Mouse (Mus musculus) heart, adult 8-10 months (tissue): ENCODE measurements around the gene Akr1d1. TPM values are rescaled to one million over a fixed set of nuclear protein-coding genes. Genes with fewer than 3 reads are reported as not detected.

Source experiments
- DNase-seq: peaks from one replicate; pipeline ENCODE4 v3.0.0; 2022; ENCODE audit warnings: low spot score
- total RNA-seq, 4 experiments: library from RNA; stranded (reverse); gene quantifications; 2 replicates each; pipeline ENCODE4 v1.2.4; 2022

Akr1d1 gene
- not detected for total RNA-seq

- no peak for DNase-seq
Measured at GRCm38 (mm10) chr6:37529940-37530339, at the start of gene Akr1d1. Gene Akr1d1, plus strand, starts transcription at chr6:37530173.

DNA sequence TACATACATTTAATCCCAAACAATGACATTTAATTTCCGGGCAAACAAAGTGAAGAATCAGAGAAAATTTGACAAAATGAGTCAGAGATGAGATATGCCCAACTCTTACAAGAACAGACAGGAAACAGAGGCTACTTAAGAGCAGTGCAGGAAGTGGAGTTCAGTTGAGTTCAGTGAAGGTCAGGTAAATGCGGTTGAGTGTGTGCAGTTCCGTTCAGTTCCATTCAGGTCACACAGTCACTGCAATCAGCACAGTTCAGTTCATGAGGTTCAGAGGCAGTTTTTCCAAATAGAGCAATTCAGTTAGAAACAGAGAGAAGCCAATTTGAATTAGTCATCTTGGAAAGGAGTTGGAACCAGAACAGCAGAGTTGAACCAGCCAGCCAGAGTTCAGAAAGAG, 48.8 kb upstream of the Akr1d1 start:
- DNase-seq = no peak

DNA sequence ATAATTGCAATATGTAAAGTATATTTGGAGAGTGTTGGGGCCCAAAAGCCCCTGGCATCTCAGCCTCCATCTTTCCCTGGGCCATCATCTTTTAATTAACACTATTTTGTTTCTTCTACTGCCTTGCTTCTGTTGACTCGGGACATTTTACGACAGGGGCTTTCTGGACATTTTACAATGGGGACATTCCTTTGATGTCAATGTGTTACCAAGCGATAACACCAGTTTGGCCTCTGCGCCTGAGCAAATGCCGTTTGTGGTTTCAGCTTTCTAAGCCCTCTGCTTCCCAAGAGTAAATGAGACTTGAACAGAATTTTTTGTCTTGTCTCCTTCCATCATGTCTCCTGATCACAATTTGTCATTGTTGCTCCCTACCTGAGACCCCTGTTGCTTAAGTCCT, 46.7 kb upstream of the Akr1d1 start:
- no peak for DNase-seq

GRCm38 (mm10) chr6:37484588-37485070, 45.3 kb upstream of the Akr1d1 start:
- no peak for DNase-seq

DNA sequence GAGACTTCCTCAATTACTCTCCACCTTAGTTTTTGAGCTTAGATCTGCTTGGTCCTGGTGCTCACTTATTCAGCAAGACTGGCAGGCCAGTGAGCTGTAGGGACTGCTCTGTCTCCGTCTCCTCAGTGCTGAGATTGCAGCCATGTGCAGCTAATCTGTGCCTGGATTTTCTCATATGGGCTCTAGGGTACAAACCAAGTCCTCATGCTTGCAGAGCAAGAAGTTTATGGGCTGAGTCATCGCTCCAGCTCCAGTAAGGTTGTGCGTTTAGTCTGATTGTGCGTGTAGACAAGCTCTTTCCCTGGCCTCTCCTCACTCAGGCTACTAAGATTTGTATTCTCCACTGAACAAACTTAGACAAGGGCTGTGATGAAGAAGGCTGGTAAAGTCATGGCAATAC, 43.5 kb upstream of the Akr1d1 start:
- DNase-seq = no peak

- DNase-seq = no peak
Measured at GRCm38 (mm10) chr6:37492241-37492640, 37.7 kb upstream of the Akr1d1 start.

DNA sequence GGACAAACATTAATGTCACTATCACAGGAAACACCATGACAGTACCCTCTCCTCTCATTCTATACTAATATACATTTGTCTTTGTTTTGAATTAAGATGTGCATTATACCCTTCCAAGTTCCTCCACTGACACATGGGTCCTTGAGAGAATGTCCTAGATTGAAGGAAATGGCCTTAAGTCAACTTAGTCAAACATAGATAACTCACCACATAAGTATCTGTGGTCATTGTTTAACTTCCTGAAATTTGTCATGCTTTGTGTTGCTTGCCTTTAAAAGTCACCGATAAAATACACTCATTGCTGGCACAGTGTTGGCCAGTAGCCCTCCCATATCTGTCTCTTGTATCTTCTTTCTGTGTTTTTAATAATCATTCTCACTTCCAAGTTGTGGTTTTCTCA, 35.0 kb upstream of the Akr1d1 start:
- DNase-seq = no peak

GRCm38 (mm10) chr6:37496866-37497265, 33.1 kb upstream of the Akr1d1 start:
- DNase-seq = no peak

GRCm38 (mm10) chr6:37505588-37505987, 24.4 kb upstream of the Akr1d1 start:
- no peak for DNase-seq

GRCm38 (mm10) chr6:37506909-37507515, 23.0 kb upstream of the Akr1d1 start:
- DNase-seq = no peak

DNA sequence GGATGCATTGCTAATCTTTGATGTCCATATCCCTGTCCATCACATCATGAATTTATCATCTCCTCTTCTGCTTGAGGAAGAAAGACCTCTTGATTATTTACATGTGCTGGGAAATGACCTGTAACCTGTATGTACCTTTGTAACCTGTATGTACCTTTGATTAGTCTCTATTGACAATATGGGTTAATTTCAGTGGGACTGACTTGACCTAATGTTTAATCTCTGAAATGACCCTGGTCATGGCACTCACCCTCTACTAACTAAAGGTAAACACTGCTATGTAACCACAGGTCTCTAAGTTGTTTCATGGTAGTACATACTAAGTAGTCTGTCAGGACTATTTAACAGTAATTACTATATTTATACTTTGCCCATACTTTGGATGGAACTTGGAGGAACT, 19.2 kb upstream of the Akr1d1 start:
- no peak for DNase-seq

GRCm38 (mm10) chr6:37520631-37521375, 9.2 kb upstream of the Akr1d1 start:
- DNase-seq = no peak

GRCm38 (mm10) chr6:37532036-37532435, 2.1 kb downstream of the Akr1d1 start:
- DNase-seq = no peak

GRCm38 (mm10) chr6:37536831-37537230, 6.9 kb downstream of the Akr1d1 start:
- DNase-seq = no peak

DNA sequence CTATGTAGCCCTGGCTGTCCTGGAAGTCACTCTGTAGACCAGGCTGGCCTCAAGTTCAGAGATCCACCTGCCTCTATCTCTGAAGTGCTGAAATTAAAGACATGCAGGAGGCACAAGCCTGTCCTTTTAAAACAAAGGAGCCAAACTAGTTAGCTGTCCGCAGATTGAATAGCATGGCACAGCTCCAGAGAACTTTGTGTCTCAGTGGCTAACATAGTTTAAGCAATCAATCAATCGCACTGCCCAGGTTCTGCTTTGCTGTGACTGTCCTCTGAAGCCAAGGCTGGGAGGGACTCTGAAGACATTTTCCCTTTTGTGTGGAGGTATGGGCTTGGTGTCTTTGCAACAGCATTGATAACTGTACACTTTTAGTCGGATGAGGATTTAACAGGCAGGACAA, 7.8 kb downstream of the Akr1d1 start:
- DNase-seq = no peak

DNA sequence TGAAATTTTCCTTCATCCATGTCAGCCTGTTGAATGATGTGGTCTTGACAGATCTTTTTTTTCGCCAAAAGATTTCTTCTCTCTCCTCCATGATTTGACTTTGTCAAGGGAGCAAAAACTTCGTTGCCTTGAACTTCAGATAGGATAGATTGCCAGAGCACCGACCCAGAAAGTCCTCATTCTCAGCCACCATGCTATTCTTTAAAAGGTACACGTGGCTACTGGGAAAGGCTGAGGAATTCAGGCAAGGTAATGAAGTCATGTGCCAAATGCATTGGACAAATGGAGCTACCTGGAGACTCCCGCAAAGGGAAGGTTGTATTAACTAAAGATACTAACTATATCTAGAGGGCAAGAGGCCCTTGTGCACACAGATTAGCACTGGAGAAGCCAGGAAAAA, 8.8 kb downstream of the Akr1d1 start:
- no peak for DNase-seq

DNA sequence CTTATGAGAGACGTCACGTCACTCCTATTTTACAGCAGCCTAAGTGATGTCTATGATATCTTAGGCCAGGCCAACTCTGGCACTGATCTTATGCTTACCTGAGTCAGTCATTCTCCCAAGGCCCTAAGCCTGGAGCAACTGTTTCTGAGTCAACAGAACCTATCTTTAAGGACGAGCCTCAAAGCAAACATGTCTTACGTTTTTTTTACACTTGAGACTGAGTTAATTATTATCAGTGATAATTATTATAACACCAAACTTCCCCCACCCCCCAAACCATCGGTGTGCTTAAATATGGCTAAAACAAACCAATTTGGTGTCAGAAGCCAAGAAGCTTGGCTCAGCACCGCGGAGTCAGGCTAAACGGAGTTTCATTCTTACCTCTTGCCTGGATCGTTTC, 9.4 kb downstream of the Akr1d1 start:
- DNase-seq = no peak

DNA sequence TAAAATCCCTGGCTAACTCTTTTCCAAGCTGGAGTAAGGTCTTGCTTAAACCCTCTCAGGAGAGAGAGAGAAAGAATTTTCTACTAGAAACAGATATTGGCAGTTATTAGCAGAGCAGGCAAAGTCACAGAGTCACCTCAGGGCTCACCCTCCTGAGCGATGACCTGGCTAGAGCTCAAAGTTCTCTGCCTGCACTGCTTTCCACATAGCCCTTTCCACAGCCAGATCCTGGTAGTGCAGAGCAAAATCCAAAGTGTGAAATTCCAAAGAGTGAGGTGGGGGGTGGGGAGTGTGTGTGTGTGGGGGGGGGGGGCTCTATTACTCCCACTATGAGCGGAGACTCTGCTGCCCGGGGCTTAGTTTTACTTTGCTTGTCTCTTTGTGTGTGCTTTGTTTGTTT, 10.1 kb downstream of the Akr1d1 start:
- no peak for DNase-seq

DNA sequence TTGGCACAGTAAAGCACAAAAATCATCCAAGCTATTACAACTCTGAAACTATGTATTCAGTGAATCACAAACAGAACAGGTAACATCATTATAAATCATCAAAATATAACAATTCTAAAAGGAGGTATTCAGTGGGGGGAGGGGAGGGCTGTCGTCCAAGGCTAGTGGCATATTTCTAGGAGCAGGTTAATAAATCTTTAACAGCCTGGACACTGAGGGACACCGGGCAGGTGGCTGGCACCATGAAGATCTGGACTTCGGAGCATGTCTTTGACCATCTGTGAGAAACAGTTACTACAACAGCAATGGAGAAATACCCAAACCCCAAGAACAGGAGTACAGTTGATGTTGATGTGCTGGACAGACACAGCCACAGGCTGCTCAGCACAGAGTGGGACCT, 11.2 kb downstream of the Akr1d1 start:
- DNase-seq = no peak

DNA sequence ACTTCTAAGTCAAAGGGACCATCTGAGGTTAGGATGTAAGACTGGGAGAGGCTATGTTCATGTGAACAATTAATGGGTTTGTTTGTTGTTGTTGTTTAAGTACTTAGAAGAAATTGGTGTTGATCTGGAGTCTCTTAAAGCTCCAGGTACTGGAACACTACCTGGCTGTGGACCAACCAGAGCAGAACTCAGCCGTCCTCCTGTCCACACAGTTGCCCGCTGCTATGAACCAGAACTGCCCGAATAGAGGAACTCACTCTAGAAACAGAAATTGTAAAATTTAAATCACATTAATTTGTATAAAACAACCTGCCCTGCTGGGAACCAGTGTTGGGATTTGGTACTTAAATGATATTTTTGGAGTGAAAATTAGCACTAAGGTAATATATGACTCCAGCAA, 12.2 kb downstream of the Akr1d1 start:
- DNase-seq = no peak

DNA sequence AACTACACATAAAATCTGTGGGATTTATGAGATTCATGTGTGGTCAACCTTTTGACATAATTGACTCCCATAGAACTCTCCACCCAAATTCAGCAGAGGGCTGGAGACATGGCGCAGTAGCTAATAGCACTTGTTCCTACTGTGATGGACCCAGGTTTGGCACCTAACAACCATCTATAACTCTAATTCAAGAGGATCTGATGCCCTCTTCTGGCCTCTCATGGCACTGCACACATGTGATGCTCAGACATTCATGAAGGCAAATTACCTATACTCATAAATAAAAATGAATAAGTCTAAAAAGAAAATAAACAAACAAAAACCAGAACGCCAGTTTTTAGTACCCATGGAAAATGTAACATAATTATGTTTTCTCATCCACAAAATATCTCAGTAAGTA, 22.8 kb downstream of the Akr1d1 start:
- no peak for DNase-seq

DNA sequence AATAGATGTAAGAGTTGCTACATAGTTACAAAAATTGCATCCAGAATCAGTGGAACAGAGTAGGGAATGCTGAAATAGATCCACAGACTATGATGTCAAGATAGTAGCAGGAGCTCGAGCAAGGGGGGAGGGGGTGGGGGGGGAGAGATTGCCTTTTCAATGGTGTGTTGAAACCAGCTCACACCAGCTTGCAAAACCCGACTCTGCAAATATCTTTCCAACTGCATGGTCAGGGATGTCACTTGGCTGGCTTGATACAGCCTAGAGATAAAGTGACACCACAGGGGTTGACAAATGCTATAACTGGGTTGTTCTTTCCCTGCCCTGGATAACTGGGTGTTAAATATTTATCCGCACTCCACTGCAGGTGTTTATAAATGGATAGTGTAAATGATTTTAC, 24.0 kb downstream of the Akr1d1 start:
- DNase-seq = no peak

DNA sequence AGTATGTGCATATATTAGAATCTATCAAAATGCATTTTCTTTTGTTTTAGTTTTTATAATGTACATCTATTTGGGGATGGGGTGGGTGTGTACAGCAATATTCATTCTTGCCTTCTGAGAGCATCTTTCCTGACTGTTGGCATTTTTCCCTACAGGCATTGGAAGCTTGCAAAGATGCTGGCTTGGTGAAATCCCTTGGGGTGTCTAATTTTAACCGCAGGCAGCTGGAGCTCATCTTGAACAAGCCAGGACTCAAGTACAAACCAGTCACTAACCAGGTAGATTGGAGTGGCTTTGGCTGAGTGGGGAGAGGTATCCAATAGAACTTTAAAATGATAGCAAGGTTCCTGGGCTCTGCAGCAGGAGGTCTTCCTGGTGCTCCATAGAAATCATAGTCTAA, 24.4 kb downstream of the Akr1d1 start:
- DNase-seq = no peak

DNA sequence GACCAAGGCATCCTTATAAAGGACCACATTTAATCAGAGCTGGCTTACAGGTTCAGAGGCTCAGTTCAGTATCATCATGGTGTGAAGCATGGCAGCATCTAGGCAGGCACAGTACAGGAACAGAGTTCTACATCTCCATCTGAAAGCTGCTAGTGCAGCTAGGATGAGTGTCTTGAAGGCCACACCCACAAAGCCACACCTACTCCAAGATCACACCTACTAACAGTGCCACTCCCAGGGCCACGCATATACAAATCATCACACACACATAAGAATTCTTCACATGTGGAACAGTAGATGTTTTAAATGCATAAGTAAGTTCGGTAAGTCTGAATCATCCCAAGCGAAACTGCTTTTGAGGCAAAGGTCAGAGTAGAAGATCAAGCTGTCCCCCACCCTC, 33.9 kb downstream of the Akr1d1 start:
- DNase-seq = no peak
